Mouse (Mus musculus) bone marrow macrophage, adult 2 months (primary cell): ENCODE data around the gene Tgfbr2. TPM values are rescaled to one million over a fixed set of nuclear protein-coding genes. Genes with fewer than 3 reads are reported as not detected.

Experiments
- H3K27ac ChIP-seq: 2 replicates; pipeline ENCODE4 v1.5.1; 2012; ENCODE audit warnings: low read depth, low read length; ENCODE audit not compliant: insufficient read depth
- H3K4me1 ChIP-seq: 2 replicates; pipeline ENCODE4 v1.6.1; 2012; ENCODE audit warnings: low read length; ENCODE audit not compliant: control insufficient read depth, insufficient read depth
- H3K4me3 ChIP-seq: 2 replicates; pipeline ENCODE4 v1.5.1; 2012; ENCODE audit warnings: mild to moderate bottlenecking, low read length, moderate library complexity; ENCODE audit not compliant: insufficient read depth
- CTCF ChIP-seq: IDR thresholded peaks from 2 replicates; pipeline ENCODE4 v1.5.1; 2012; ENCODE audit warnings: low read depth, mild to moderate bottlenecking, low read length, moderate library complexity
- POLR2A ChIP-seq: IDR thresholded peaks from 2 replicates; pipeline ENCODE4 v1.6.1; 2012; ENCODE audit warnings: mild to moderate bottlenecking, low read depth, low read length, borderline replicate concordance
- polyA plus RNA-seq: library from polyadenylated mRNA; stranded (reverse); fragments of >200 nt; gene quantifications from 2 replicates; pipeline ENCODE4 v1.2.4, GENCODE M21; 2012; ENCODE audit not compliant: missing spikeins, insufficient read depth, insufficient read length

Tgfbr2 gene
- 62.1 and 79.7 TPM in 2 replicates for polyA plus RNA-seq

GRCm38 (mm10) chr9:116174481-116175461 is at the start of gene Tgfbr2:
Tgfbr2 (minus strand) TSS chr9:116175360.
- H3K27ac ChIP-seq: peak within 1 kb of the TSS; percentile 93
- peaks cover 48% of the 10 kb centered on the region for H3K4me1 ChIP-seq
- peak within 1 kb of the TSS; percentile 94 for H3K4me3 ChIP-seq
- TF ChIP-seq CTCF: no peak
- no peak for TF ChIP-seq POLR2A

- no peak overlapping the region for H3K4me3 ChIP-seq
- no peak for TF ChIP-seq POLR2A
- TF ChIP-seq CTCF: no peak
- H3K4me1 ChIP-seq: no peaks in the 10 kb centered on the region
- H3K27ac ChIP-seq: no peak overlapping the region
Observed at GRCm38 (mm10) chr9:116223368-116223767, 48.2 kb upstream of the Tgfbr2 start.

DNA sequence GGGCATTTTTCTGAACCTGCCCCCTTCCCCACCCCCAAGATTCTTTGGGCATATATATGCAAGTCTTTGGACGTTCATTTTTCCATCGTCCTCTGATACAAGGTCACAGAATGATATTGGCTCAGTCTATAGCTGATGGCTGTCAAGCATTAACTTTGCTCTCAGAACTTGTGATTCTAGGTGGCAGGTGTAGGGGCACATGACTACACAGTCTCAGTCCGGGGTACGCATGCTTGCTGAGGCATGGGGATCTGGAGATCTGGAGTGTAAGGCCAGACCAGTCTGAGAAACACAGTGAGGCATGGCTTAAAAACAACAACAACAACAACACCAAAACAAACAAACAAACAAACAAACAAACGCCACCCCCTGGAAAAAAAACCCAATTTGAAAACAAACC is 47.5 kb upstream of the Tgfbr2 start:
- no peak for TF ChIP-seq CTCF
- no peaks in the 10 kb centered on the region for H3K4me1 ChIP-seq

GRCm38 (mm10) chr9:116222000-116222399 is 46.8 kb upstream of the Tgfbr2 start:
- no peak overlapping the region for H3K27ac ChIP-seq
- TF ChIP-seq POLR2A (no peak), CTCF (no peak)
- no peaks in the 10 kb centered on the region for H3K4me1 ChIP-seq
- no peak overlapping the region for H3K4me3 ChIP-seq

More for the DNA sequence above, 47.5 kb upstream of the Tgfbr2 start:
- no peak overlapping the region for H3K4me3 ChIP-seq
- H3K27ac ChIP-seq: no peak overlapping the region

DNA sequence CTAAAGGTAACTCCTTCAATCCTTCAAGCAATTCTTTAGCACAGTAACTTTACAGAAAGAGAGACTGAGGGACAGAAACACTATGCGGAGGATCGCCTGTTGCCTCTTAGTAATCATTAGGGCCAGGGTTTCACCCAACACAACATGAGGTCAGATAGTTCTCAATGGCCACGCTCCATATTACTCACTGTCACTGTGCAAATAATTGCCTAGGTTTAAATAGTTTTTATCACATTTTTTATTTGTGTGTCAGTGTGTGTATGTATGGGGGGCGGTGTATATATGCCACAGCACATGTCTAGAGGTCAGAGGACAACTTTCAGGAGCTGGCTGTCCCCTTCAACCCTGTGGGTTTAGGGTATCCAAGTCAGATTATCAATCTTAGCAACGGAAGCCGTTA is 46.4 kb upstream of the Tgfbr2 start:
- TF ChIP-seq POLR2A: no peak
- TF ChIP-seq CTCF: no peak
- Histone ChIP-seq H3K27ac (no peak overlapping the region), H3K4me3 (no peak overlapping the region), H3K4me1 (no peaks in the 10 kb centered on the region)

DNA sequence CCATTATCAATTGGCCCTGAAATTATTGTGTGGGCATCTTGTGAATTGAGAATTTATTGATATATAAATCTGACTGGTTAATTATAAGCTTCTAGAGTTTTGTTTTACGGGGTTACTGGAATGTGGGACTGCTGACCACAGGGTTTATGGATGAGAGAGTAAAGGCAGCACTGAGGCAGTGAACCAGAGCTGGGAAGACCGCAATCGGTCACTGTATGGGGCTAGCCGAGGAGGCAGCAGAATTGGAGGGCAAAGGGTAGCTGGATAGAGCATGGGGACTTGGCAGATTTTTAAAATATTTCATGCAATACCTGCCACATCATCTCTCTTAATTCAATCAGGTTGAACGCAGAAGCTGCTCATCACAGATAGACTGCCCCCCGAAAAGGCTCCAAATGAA is 45.5 kb upstream of the Tgfbr2 start:
- Histone ChIP-seq H3K4me1 (0 out of 2 replicates have a peak, but pooled peaks cover 4% of the 10 kb centered on the region), H3K4me3 (no peak overlapping the region), H3K27ac (no peak overlapping the region)
- no peak for TF ChIP-seq POLR2A
- TF ChIP-seq CTCF: no peak

GRCm38 (mm10) chr9:116220159-116220515 is 45.0 kb upstream of the Tgfbr2 start:
- H3K4me1 ChIP-seq: 0 out of 2 replicates have a peak, but pooled peaks cover 4% of the 10 kb centered on the region
- no peak overlapping the region for H3K27ac ChIP-seq
- H3K4me3 ChIP-seq: no peak overlapping the region
- no peak for TF ChIP-seq POLR2A

DNA sequence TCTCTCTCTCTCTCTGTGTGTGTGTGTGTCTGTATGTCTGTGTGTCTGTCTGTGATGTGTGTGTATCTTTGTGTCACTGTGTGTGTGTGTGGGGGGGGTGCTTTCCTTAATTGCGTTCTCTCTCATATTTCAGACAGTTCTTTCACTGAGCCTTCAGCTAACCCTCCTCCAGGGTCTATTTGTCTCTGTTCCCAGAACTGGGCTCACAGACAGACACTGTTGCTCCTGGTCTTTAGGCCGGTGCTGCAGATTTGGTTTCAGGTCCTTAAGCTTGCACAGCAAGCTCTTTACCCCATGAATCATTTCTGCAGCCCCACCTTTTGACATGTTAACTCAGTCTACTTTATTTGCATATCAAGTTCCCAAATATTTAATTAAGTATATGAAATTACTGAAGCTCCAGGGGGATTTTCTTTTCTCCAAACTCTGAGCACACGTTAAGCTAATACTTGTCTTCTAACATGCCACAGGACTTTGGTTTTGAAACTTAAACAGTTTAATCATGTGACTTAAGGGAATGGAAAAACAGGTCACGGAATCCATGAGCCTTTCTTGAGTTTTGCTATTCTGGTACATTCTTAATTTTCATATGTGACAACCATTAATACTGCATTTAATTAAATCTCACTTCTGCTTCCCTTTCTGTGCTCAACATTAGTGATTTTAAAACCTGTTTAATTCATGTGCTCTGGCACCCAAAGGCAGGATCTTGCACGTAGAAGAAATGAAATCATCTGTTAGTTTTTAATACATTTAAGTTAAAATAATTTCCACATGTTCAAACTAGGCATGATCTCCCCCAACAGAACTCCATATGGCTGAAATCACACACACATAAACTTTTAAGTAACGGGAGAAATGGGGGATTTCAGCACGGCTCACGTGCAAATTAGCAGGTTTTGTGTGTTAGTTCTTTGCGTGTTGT is 44.3 kb upstream of the Tgfbr2 start:
- no peak overlapping the region for H3K27ac ChIP-seq
- no peak overlapping the region for H3K4me3 ChIP-seq
- TF ChIP-seq CTCF: no peak
- no peak for TF ChIP-seq POLR2A
- H3K4me1 ChIP-seq: 0 out of 2 replicates have a peak, but pooled peaks cover 4% of the 10 kb centered on the region

DNA sequence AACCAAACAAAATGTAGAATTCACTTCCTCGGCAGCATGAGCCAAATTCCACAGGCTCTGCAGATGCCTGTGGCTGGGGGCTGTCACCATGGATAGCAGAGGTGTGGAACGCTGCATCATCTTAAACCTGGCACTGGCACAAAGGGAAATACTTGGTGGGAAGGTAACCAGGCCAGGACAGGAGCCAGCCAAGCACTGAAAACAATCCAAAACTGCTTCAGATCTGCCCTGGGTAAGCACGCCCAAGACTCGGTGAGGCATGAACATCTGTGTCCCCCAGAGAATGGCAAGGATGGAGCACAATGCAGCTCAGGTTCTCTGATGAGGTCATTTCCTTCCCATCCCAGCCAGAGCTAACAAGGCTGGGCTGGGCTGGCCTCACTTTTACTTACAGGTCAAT is 43.6 kb upstream of the Tgfbr2 start:
- Histone ChIP-seq H3K4me3 (no peak overlapping the region), H3K4me1 (0 out of 2 replicates have a peak, but pooled peaks cover 4% of the 10 kb centered on the region), H3K27ac (no peak overlapping the region)
- TF ChIP-seq CTCF (no peak), POLR2A (no peak)

GRCm38 (mm10) chr9:116217099-116217498 is 41.9 kb upstream of the Tgfbr2 start:
- Histone ChIP-seq H3K4me1 (0 out of 2 replicates have a peak, but pooled peaks cover 4% of the 10 kb centered on the region), H3K27ac (no peak overlapping the region), H3K4me3 (no peak overlapping the region)
- TF ChIP-seq POLR2A (no peak), CTCF (no peak)
